Mouse (Mus musculus) left cerebral cortex, postnatal 36 days (tissue): ENCODE results near the gene Ghdc. TPM values are rescaled to one million over a fixed set of nuclear protein-coding genes. Genes with fewer than 3 reads are reported as not detected.

Source experiments
- DNase-seq, 2 experiments: peaks; one replicate each; pipeline ENCODE4 v3.0.0; 2021 to 2022; ENCODE audit warnings: low spot score in 2 of 2, mixed read lengths in 1 of 2
- intact Hi-C: fragments of 180-260 bp; cut with DNase I; formaldehyde crosslinking; loops from one replicate; pipeline ENCODE4 v1.15.1; 2025
- total RNA-seq, 2 experiments: library from RNA; stranded (reverse); gene quantifications; 2 replicates each; pipeline ENCODE4 v1.2.3; 2021

Gene Ghdc
- total RNA-seq, 2 experiments from 2014 or later, result 6.6 to 8.0 TPM

GRCm38 (mm10) chr11:100752294-100752693, 18.5 kb downstream of the Ghdc start:
- intact Hi-C loops, result no loop called here
- no peak for DNase-seq

GRCm38 (mm10) chr11:100750127-100750526, 20.6 kb downstream of the Ghdc start:
- intact Hi-C loops, result no loop called here
- peak in 1 of 2 experiments; percentile 53 for DNase-seq

- DNase-seq, result peak; percentile 60 to 73
- intact Hi-C loops, result no loop called here
Observed at GRCm38 (mm10) chr11:100749469-100749868, 21.3 kb downstream of the Ghdc start.

GRCm38 (mm10) chr11:100748620-100749019, 22.1 kb downstream of the Ghdc start:
- no peak for DNase-seq
- intact Hi-C loops, result no loop called here

- DNase-seq, result no peak
- intact Hi-C loops, result no loop called here
Observed at GRCm38 (mm10) chr11:100747114-100747513, 23.6 kb downstream of the Ghdc start.

- intact Hi-C loops, result no loop called here
- no peak for DNase-seq
Observed at GRCm38 (mm10) chr11:100746546-100746945, 24.2 kb downstream of the Ghdc start.

- intact Hi-C loops, result no loop called here
Observed at GRCm38 (mm10) chr11:100745085-100745484, 25.7 kb downstream of the Ghdc start.

GRCm38 (mm10) chr11:100741348-100741747, 29.4 kb downstream of the Ghdc start:
- no peak for DNase-seq
- intact Hi-C loops, result no loop called here

More at GRCm38 (mm10) chr11:100745085-100745484, 25.7 kb downstream of the Ghdc start:
- DNase-seq, result no peak

- no peak for DNase-seq
- intact Hi-C loops, result no loop called here
Observed at GRCm38 (mm10) chr11:100738749-100739148, 32.0 kb downstream of the Ghdc start.

GRCm38 (mm10) chr11:100738066-100738604, 32.6 kb downstream of the Ghdc start, which contains the start of gene Rab5c:
TSS of gene Rab5c (minus strand) at chr11:100738215.
- intact Hi-C loops, result no loop called here
- DNase-seq, result peak; percentile 98 to 99

- intact Hi-C loops, result no loop called here
- no peak for DNase-seq
Observed at GRCm38 (mm10) chr11:100737105-100737733, 33.5 kb downstream of the Ghdc start.

- no peak for DNase-seq
- intact Hi-C loops, result no loop called here
Observed at GRCm38 (mm10) chr11:100736746-100737080, 34.0 kb downstream of the Ghdc start.

- intact Hi-C loops, result no loop called here
- no peak for DNase-seq
Observed at GRCm38 (mm10) chr11:100735954-100736745, 34.6 kb downstream of the Ghdc start.

GRCm38 (mm10) chr11:100735134-100735865, 35.5 kb downstream of the Ghdc start:
- intact Hi-C loops, result no loop called here
- DNase-seq, result no peak

- intact Hi-C loops, result no loop called here
- no peak for DNase-seq
Observed at GRCm38 (mm10) chr11:100730477-100731205, 40.1 kb downstream of the Ghdc start.

- intact Hi-C loops, result no loop called here
- DNase-seq, result no peak
Observed at GRCm38 (mm10) chr11:100729976-100730375, 40.8 kb downstream of the Ghdc start.

GRCm38 (mm10) chr11:100728601-100729000, 42.2 kb downstream of the Ghdc start:
- intact Hi-C loops, result no loop called here
- DNase-seq, result no peak

- intact Hi-C loops, result no loop called here
- DNase-seq, result no peak
Observed at GRCm38 (mm10) chr11:100727201-100727600, 43.6 kb downstream of the Ghdc start.

- intact Hi-C loops, result no loop called here
- no peak for DNase-seq
Observed at GRCm38 (mm10) chr11:100724919-100725512, 45.7 kb downstream of the Ghdc start.
